Mouse (Mus musculus): ENCODE measurements around the gene Olfr138. TPM values are rescaled to one million over a fixed set of nuclear protein-coding genes. Genes with fewer than 3 reads are reported as not detected.

The Olfr138 gene
- not detected for polyA plus RNA-seq (2012; fragmentation: generic; extraction: Trizol)

GRCm38 (mm10) chr17:38260735-38261134, at the start of gene Olfr138:
Olfr138 (plus strand) TSS chr17:38261035.
- Histone ChIP-seq H3ac (ENCODE audit: control insufficient read depth, insufficient read length) (no peak within 1 kb of the TSS), H3K4me2 (ENCODE audit: low read depth) (no peak within 1 kb of the TSS), H3K27me3 (ENCODE audit: control insufficient read depth, insufficient read depth, insufficient read length) (no peaks in the 10 kb centered on the region), H3K79me2 (ENCODE audit: control insufficient read depth, insufficient read depth) (no peaks in the 10 kb centered on the region), H3K4me3 (no peak within 1 kb of the TSS), H3K36me3 (ENCODE audit: control insufficient read depth, insufficient read depth) (no peaks in the 10 kb centered on the region)
- TF ChIP-seq TCF3 (IDR thresholded peaks at IDR 0.05; ENCODE audit: insufficient read length, low read depth) (no peak), POLR2A (IDR thresholded peaks at IDR 0.05; ENCODE audit: insufficient read length, low read depth) (no peak), POLR2AphosphoS2 (IDR thresholded peaks at IDR 0.05; ENCODE audit: insufficient read length, low read depth) (no peak), USF1 (IDR thresholded peaks at IDR 0.05; ENCODE audit: low read depth) (no peak), SRF (IDR thresholded peaks at IDR 0.05; ENCODE audit: control insufficient read depth, insufficient read length, low read depth) (no peak), REST (IDR thresholded peaks at IDR 0.05; ENCODE audit: insufficient read depth, insufficient read length) (no peak), TCF12 (IDR thresholded peaks at IDR 0.05; ENCODE audit: insufficient read depth, poor library complexity, severe bottlenecking) (no peak), MAX (IDR thresholded peaks at IDR 0.05; ENCODE audit: low read depth) (no peak), E2F4 (IDR thresholded peaks at IDR 0.05; ENCODE audit: insufficient read depth) (no peak), MYOD1 (IDR thresholded peaks at IDR 0.05; ENCODE audit: control insufficient read depth in 1 of 3, insufficient read length in 2 of 3, low read depth in 2 of 3) (no peak), MYOG (IDR thresholded peaks at IDR 0.05; ENCODE audit: control insufficient read depth in 1 of 3, insufficient read depth in 1 of 3, insufficient read length in 2 of 3, low read depth in 2 of 3) (no peak), CEBPB (IDR thresholded peaks at IDR 0.05; ENCODE audit: insufficient read depth, poor library complexity, severe bottlenecking) (no peak)

- Histone ChIP-seq H3K36me3 (ENCODE audit: control insufficient read depth, insufficient read depth) (no peaks in the 10 kb centered on the region), H3K4me3 (no peak within 1 kb of the TSS), H3K27me3 (ENCODE audit: control insufficient read depth, insufficient read depth, insufficient read length) (no peaks in the 10 kb centered on the region), H3K4me2 (ENCODE audit: low read depth) (no peak within 1 kb of the TSS), H3ac (ENCODE audit: control insufficient read depth, insufficient read length) (no peak within 1 kb of the TSS), H3K79me2 (ENCODE audit: control insufficient read depth, insufficient read depth) (no peaks in the 10 kb centered on the region)
- no peak for TF ChIP-seq TCF12 (IDR thresholded peaks at IDR 0.05; ENCODE audit: insufficient read depth, poor library complexity, severe bottlenecking)
- no peak for TF ChIP-seq REST (IDR thresholded peaks at IDR 0.05; ENCODE audit: insufficient read depth, insufficient read length)
- TF ChIP-seq POLR2A (IDR thresholded peaks at IDR 0.05; ENCODE audit: insufficient read length, low read depth), result no peak
- TF ChIP-seq POLR2AphosphoS2 (IDR thresholded peaks at IDR 0.05; ENCODE audit: insufficient read length, low read depth), result no peak
- no peak for TF ChIP-seq TCF3 (IDR thresholded peaks at IDR 0.05; ENCODE audit: insufficient read length, low read depth)
- TF ChIP-seq SRF (IDR thresholded peaks at IDR 0.05; ENCODE audit: control insufficient read depth, insufficient read length, low read depth), result no peak
- TF ChIP-seq MAX (IDR thresholded peaks at IDR 0.05; ENCODE audit: low read depth), result no peak
- no peak for TF ChIP-seq MYOD1 (IDR thresholded peaks at IDR 0.05; ENCODE audit: control insufficient read depth in 1 of 3, insufficient read length in 2 of 3, low read depth in 2 of 3)
- no peak for TF ChIP-seq MYOG (IDR thresholded peaks at IDR 0.05; ENCODE audit: control insufficient read depth in 1 of 3, insufficient read depth in 1 of 3, insufficient read length in 2 of 3, low read depth in 2 of 3)
- no peak for TF ChIP-seq CEBPB (IDR thresholded peaks at IDR 0.05; ENCODE audit: insufficient read depth, poor library complexity, severe bottlenecking)
- TF ChIP-seq E2F4 (IDR thresholded peaks at IDR 0.05; ENCODE audit: insufficient read depth), result no peak
- no peak for TF ChIP-seq USF1 (IDR thresholded peaks at IDR 0.05; ENCODE audit: low read depth)
Observed at GRCm38 (mm10) chr17:38307470-38307869, 46.6 kb downstream of the Olfr138 start, which contains the start of gene Olfr137. Olfr137 (minus strand) TSS chr17:38307570.

Other genes with a start within 250 kb of the Olfr138 start
- gene Olfr129, start 201.0 kb upstream of the Olfr138 start, polyA plus RNA-seq (2012; fragmentation: generic; extraction: Trizol), result not detected
- gene Olfr130, start 197.1 kb upstream of the Olfr138 start, polyA plus RNA-seq (2012; fragmentation: generic; extraction: Trizol), result not detected
- gene Olfr131, start 172.3 kb upstream of the Olfr138 start, polyA plus RNA-seq (2012; fragmentation: generic; extraction: Trizol), result not detected
- gene Olfr132, start 126.5 kb upstream of the Olfr138 start, polyA plus RNA-seq (2012; fragmentation: generic; extraction: Trizol), result not detected
- gene Olfr133, start 115.8 kb upstream of the Olfr138 start, polyA plus RNA-seq (2012; fragmentation: generic; extraction: Trizol), result not detected
- gene Olfr134, start 89.6 kb upstream of the Olfr138 start, polyA plus RNA-seq (2012; fragmentation: generic; extraction: Trizol), result not detected
- gene Olfr135, start 56.7 kb upstream of the Olfr138 start, polyA plus RNA-seq (2012; fragmentation: generic; extraction: Trizol), result not detected
- gene Olfr137, start 46.5 kb downstream of the Olfr138 start, polyA plus RNA-seq (2012; fragmentation: generic; extraction: Trizol), result not detected
- not detected for gene Olfr136, start 68.8 kb downstream of the Olfr138 start, polyA plus RNA-seq (2012; fragmentation: generic; extraction: Trizol)
- gene Esp36, start 159.2 kb downstream of the Olfr138 start, polyA plus RNA-seq (2012; fragmentation: generic; extraction: Trizol), result not detected

All from myocyte (in vitro differentiated cells).